Mouse (Mus musculus) spleen, adult 2 months (tissue): Measurements from ENCODE around the gene Hist2h2bb. TPM values are rescaled to one million over a fixed set of nuclear protein-coding genes. Genes with fewer than 3 reads are reported as not detected.
"Not testable (repeated sequence)": the region's sequence is repeated elsewhere in the genome, so short reads cannot be mapped to it uniquely, and the experiment has no call there.

Experiments used
- DNase-seq, 2 experiments: peaks; one replicate each; pipeline versions ENCODE4 v3.0.0 to v3.0.0-alpha.2; 2012 to 2021; ENCODE audit warnings: low spot score in 2 of 2, low read depth in 1 of 2
- H3K27ac ChIP-seq: fragments of 200-500 bp; 2 replicates; pipeline ENCODE4 v1.5.1; 2012; ENCODE audit warnings: low read length, inconsistent platforms; ENCODE audit not compliant: insufficient read depth
- H3K27me3 ChIP-seq: fragments of 200-500 bp; 2 replicates; pipeline ENCODE4 v1.6.1; 2012; ENCODE audit warnings: mild to moderate bottlenecking, moderate library complexity, low read length, inconsistent platforms; ENCODE audit not compliant: control insufficient read depth, insufficient read depth
- H3K36me3 ChIP-seq: fragments of 200-500 bp; 2 replicates; pipeline ENCODE4 v1.6.1; 2012; ENCODE audit warnings: mild to moderate bottlenecking, low read length, inconsistent platforms; ENCODE audit not compliant: control insufficient read depth, insufficient read depth
- H3K4me1 ChIP-seq: fragments of 200-500 bp; 2 replicates; pipeline ENCODE4 v1.6.1; 2011; ENCODE audit warnings: inconsistent platforms; ENCODE audit not compliant: control insufficient read depth, insufficient read depth, insufficient read length
- H3K4me3 ChIP-seq: fragments of 200-500 bp; 2 replicates; pipeline ENCODE4 v1.5.1; 2011; ENCODE audit warnings: mild to moderate bottlenecking, inconsistent platforms; ENCODE audit not compliant: insufficient read depth, insufficient read length; ENCODE audit errors: extremely low read depth
- CTCF ChIP-seq: fragments of 200-500 bp; IDR thresholded peaks from 2 replicates; pipeline ENCODE4 v1.5.1; 2011; ENCODE audit warnings: mild to moderate bottlenecking, inconsistent platforms; ENCODE audit not compliant: insufficient read depth, insufficient read length, insufficient replicate concordance; ENCODE audit errors: extremely low read depth
- POLR2A ChIP-seq: fragments of 200-500 bp; IDR thresholded peaks from 2 replicates; pipeline ENCODE4 v1.6.1; 2011; ENCODE audit warnings: low read depth, low read length, inconsistent platforms
- WGBS: fragments of 180-500 bp; shearing (Covaris S2); methylation state at CpG from one replicate; pipeline ENCODE4 v1.1.7; 2018; 5-methylcytosine and 5-hydroxymethylcytosine counted together
- polyA plus RNA-seq: library from polyadenylated mRNA; depleted of rRNA; stranded (reverse); fragments of >200 nt; gene quantifications from 2 replicates; pipeline ENCODE4 v1.2.3, GENCODE M21; 2012

The Hist2h2bb gene
- polyA plus RNA-seq, 1 experiment, result 14.7 TPM

- DNase-seq, result peak; percentile 85 to 89
- no peaks in the 10 kb centered on the region for H3K36me3 ChIP-seq
- H3K27me3 ChIP-seq, result no peaks in the 10 kb centered on the region
- H3K27ac ChIP-seq, result peak overlapping the region; percentile 81
- peak overlapping the region; percentile 72 for H3K4me3 ChIP-seq
- TF ChIP-seq POLR2A (no peak), CTCF (peak; percentile 79)
- WGBS, result under 1% methylated on average over 49 of the region's 49 CpGs
- peaks cover 5% of the 10 kb centered on the region; the same call in 1 of the 2 replicates for H3K4me1 ChIP-seq
Measured at GRCm38 (mm10) chr3:96277800-96278624, 8.5 kb downstream of the Hist2h2bb start.

GRCm38 (mm10) chr3:96280660-96281059 lies 11.1 kb downstream of the Hist2h2bb start:
- WGBS, result 84% methylated on average over 6 of the region's 6 CpGs
- TF ChIP-seq POLR2A (no peak), CTCF (no peak)
- DNase-seq, result no peak
- Histone ChIP-seq H3K27me3 (no peaks in the 10 kb centered on the region), H3K27ac (no peak overlapping the region), H3K36me3 (no peaks in the 10 kb centered on the region), H3K4me1 (peaks cover 7% of the 10 kb centered on the region), H3K4me3 (no peak overlapping the region)

DNA sequence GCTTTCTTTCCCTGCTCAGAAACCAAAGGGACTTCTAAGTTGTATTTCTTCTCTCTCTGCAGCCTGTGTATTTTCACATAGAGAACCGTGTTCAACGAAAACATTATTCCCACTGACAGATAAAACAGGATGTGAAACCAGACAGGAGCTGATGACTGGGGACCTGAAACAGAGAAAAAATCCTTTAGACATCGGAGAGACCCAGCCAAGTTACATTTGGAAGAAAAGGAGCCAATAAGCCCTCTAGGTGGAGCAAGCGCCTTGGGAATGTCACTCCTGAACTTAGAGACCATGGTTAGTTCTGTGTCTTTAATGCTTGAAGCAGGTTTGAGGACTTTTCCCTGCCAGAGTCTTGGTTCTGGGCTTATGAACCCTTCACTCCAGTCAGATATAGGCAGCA lies 14.9 kb downstream of the Hist2h2bb start:
- no peaks in the 10 kb centered on the region for H3K36me3 ChIP-seq
- TF ChIP-seq CTCF, result no peak
- no peak for TF ChIP-seq POLR2A
- 19% methylated on average over 4 of the region's 4 CpGs for WGBS
- no peak overlapping the region for H3K4me3 ChIP-seq
- DNase-seq, result no peak
- H3K4me1 ChIP-seq, result peaks cover 4% of the 10 kb centered on the region
- H3K27ac ChIP-seq, result no peak overlapping the region
- 0 out of 2 replicates have a peak, but pooled peaks cover under 1% of the 10 kb centered on the region for H3K27me3 ChIP-seq

GRCm38 (mm10) chr3:96287334-96287733 lies 17.8 kb downstream of the Hist2h2bb start:
- not testable (repeated sequence) for DNase-seq, H3K36me3 ChIP-seq, H3K4me3 ChIP-seq, H3K27ac ChIP-seq, H3K27me3 ChIP-seq, H3K4me1 ChIP-seq
- WGBS, result 97% methylated on average over 11 of the region's 11 CpGs
- TF ChIP-seq CTCF, result peak; percentile 29; the same call in 1 of the 2 replicates

DNA sequence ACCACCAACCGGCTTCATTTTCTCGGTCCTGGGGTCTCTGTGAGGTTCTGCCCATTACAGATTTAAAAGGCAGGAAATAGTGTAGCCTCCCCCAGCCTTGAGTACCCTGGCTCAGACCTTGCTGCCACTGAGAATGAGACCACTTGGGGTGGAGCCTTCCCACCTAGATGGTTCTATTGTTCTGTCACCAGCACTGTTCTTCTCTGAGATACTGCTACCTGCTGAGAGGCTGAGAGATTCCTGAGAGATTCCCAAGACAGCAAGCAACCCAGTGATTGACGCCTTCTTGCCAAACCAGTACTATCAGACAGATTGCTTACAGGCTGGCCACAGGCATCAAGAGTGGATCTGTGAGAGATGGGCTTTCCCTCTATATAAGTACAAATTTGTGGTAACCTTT lies 19.6 kb downstream of the Hist2h2bb start:
- 84% methylated on average over 3 of the region's 3 CpGs for WGBS

DNA sequence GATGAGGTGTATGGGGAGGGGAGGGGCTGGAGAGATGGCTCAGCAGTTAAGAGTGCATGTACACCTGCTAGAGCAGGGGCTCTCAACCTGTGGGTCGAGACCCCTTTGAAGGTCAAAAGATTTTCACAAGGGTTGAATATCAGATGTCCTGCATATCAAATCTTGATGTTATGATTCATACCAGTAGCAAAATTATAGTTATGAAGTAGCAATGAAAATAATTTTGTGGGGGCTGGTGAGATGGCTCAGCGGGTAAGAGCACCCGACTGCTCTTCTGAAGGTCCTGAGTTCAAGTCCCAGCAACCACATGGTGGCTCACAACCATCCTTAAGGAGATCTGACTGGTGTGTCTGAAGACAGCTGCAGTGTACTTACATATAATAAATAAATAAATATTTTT lies 21.2 kb downstream of the Hist2h2bb start:
- DNase-seq, H3K4me3 ChIP-seq, H3K36me3 ChIP-seq, H3K27ac ChIP-seq, H3K27me3 ChIP-seq, H3K4me1 ChIP-seq: not testable (repeated sequence)
- WGBS, result 96% methylated on average over 3 of the region's 3 CpGs

More for the DNA sequence above, 19.6 kb downstream of the Hist2h2bb start:
- TF ChIP-seq CTCF (no peak), POLR2A (no peak)
- peaks cover 5% of the 10 kb centered on the region for H3K4me1 ChIP-seq
- H3K27me3 ChIP-seq, result 0 out of 2 replicates have a peak, but pooled peaks cover 1% of the 10 kb centered on the region
- no peak overlapping the region for H3K4me3 ChIP-seq
- no peak overlapping the region for H3K27ac ChIP-seq
- DNase-seq, result no peak
- no peaks in the 10 kb centered on the region for H3K36me3 ChIP-seq

DNA sequence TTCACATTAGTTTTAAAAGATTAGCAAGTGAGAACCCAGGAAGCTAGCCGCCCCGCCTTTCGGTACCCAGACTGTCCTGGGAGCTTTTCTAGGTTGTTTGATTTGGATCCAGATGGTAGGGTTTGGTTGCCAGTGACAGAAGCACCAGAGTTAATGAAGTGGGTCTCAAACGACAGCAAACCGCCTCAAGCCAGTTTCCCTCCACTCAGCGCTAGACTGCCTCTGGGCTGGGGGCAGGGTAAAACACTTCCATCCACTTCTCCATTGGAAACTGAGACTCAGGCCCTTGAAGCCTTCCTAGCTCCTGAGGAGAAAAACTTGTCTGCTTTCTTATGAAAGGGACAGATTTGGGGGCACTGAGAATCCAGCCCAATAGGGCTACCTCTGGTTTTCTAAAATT lies 23.1 kb downstream of the Hist2h2bb start:
- H3K36me3 ChIP-seq, result no peaks in the 10 kb centered on the region
- H3K27ac ChIP-seq, result no peak overlapping the region
- TF ChIP-seq POLR2A, result no peak
- TF ChIP-seq CTCF, result no peak
- whole genome bisulfite sequencing, result 79% methylated on average over 6 of the region's 6 CpGs
- no peak for DNase-seq
- no peak overlapping the region for H3K4me3 ChIP-seq
- peaks cover 4% of the 10 kb centered on the region; the same call in 1 of the 2 replicates for H3K4me1 ChIP-seq
- H3K27me3 ChIP-seq, result 0 out of 2 replicates have a peak, but pooled peaks cover 1% of the 10 kb centered on the region
